Mouse (Mus musculus) C2C12 (cell line): ENCODE data around the gene Cit.

Experiments
- CEBPB ChIP-seq: IDR thresholded peaks from one replicate; pipeline ENCODE4 v1.6.1; 2011; ENCODE audit warnings: low read depth, mild to moderate bottlenecking, control low read depth, moderate library complexity
- CTCF ChIP-seq: IDR thresholded peaks from one replicate; pipeline ENCODE4 v1.5.1; 2011; ENCODE audit not compliant: control insufficient read depth, insufficient read depth, insufficient read length

GRCm38 (mm10) chr5:115859461-115859860 lies 14.4 kb downstream of the Cit start:
- no peak for TF ChIP-seq CTCF
- TF ChIP-seq CEBPB, result no peak
